Mouse (Mus musculus) kidney, postnatal 0 days (tissue): ENCODE data around the gene Mrap2. TPM values are rescaled to one million over a fixed set of nuclear protein-coding genes. Genes with fewer than 3 reads are reported as not detected.
A peak's percentile ranks its signal among the peaks of the same experiment; 100 is the strongest.

Source experiments
- ATAC-seq: fragments of 200-750 bp; cut with Nextera tagmentation; replicated peaks from 2 replicates; pipeline ENCODE4 v1.8.0; 2017; ENCODE audit warnings: low read depth, moderate number of reproducible peaks, moderate TSS enrichment, moderate library complexity; ENCODE audit not compliant: low FRiP score
- DNase-seq: peaks from one replicate; pipeline ENCODE4 v3.0.0-alpha.2; 2016; ENCODE audit warnings: low spot score
- H3K27ac ChIP-seq: fragments of 300-500 bp; sonication (generic); 2 replicates; pipeline ENCODE4 v1.5.1; 2014; ENCODE audit warnings: mild to moderate bottlenecking
- H3K27me3 ChIP-seq: fragments of 300-500 bp; sonication (generic); 2 replicates; pipeline ENCODE4 v1.6.1; 2014; ENCODE audit warnings: low read length, mixed read lengths; ENCODE audit not compliant: insufficient read depth
- H3K36me3 ChIP-seq: fragments of 300-500 bp; sonication (generic); 2 replicates; pipeline ENCODE4 v1.6.1; 2014; ENCODE audit warnings: low read length, mixed read lengths; ENCODE audit not compliant: insufficient read depth
- H3K4me1 ChIP-seq: fragments of 300-500 bp; sonication (generic); replicated peaks from 2 replicates; pipeline ENCODE4 v1.6.1; 2014; ENCODE audit warnings: antibody characterized with exemption, low read length, mixed read lengths; ENCODE audit not compliant: insufficient read depth
- H3K4me2 ChIP-seq: fragments of 300-500 bp; sonication (generic); 2 replicates; pipeline ENCODE4 v1.6.1; 2014; ENCODE audit warnings: mild to moderate bottlenecking, low read length, moderate library complexity, mixed read lengths
- H3K4me3 ChIP-seq: fragments of 300-500 bp; sonication (generic); replicated peaks from 2 replicates; pipeline ENCODE4 v1.5.1; 2014; ENCODE audit warnings: low read depth, low read length
- H3K9ac ChIP-seq: fragments of 300-500 bp; sonication (generic); 2 replicates; pipeline ENCODE4 v1.6.1; 2014; ENCODE audit warnings: low read depth, low read length
- H3K9me3 ChIP-seq: fragments of 300-500 bp; sonication (generic); replicated peaks from 2 replicates; pipeline ENCODE4 v1.6.1; 2016; ENCODE audit warnings: low read length, inconsistent platforms, mixed read lengths
- CTCF ChIP-seq: IDR thresholded peaks from 2 replicates; pipeline ENCODE4 v1.5.1; 2016; ENCODE audit warnings: antibody characterized with exemption, low read depth, mild to moderate bottlenecking, moderate library complexity
- WGBS: fragments of 180-500 bp; shearing (Covaris S2); extraction: QIAGEN DNeasy Blood & Tissue Kit; methylation state at CpG from one replicate; pipeline ENCODE4 v1.1.7; 2014; 5-methylcytosine and 5-hydroxymethylcytosine counted together
- polyA plus RNA-seq: library from polyadenylated mRNA; unstranded; fragments of >200 nt; fragmentation: Nextera tagmentation; extraction: Ambion mirVana; gene quantifications from 2 replicates; pipeline ENCODE4 v1.2.1, GENCODE M21; 2015

Gene Mrap2
- polyA plus RNA-seq, 1 experiment from 2014 or later: 0.05 TPM

- H3K4me2 ChIP-seq: no peak overlapping the region
- DNase-seq (peak; percentile 12), ATAC-seq (no peak)
- H3K27ac ChIP-seq: no peak overlapping the region
- H3K36me3 ChIP-seq: no peaks in the 10 kb centered on the region
- no peaks in the 10 kb centered on the region for H3K9me3 ChIP-seq
- no peak overlapping the region for H3K4me3 ChIP-seq
- H3K9ac ChIP-seq: no peak overlapping the region
- H3K27me3 ChIP-seq: no peaks in the 10 kb centered on the region
- TF ChIP-seq CTCF: no peak
- no peaks in the 10 kb centered on the region for H3K4me1 ChIP-seq
- 61% methylated on average over 14 of the region's 14 CpGs for WGBS
Measured at GRCm38 (mm10) chr9:87135765-87136558, 8.1 kb upstream of the Mrap2 start.

GRCm38 (mm10) chr9:87143076-87143475 is 1.0 kb upstream of the Mrap2 start:
- Histone ChIP-seq H3K4me3 (no peak overlapping the region), H3K4me2 (no peak overlapping the region), H3K9ac (no peak overlapping the region), H3K4me1 (peaks cover 9% of the 10 kb centered on the region; the same call in 1 of the 2 replicates), H3K27ac (no peak overlapping the region), H3K36me3 (no peaks in the 10 kb centered on the region), H3K27me3 (peaks cover 18% of the 10 kb centered on the region), H3K9me3 (no peaks in the 10 kb centered on the region)
- ATAC-seq (no peak), DNase-seq (no peak)
- no peak for TF ChIP-seq CTCF
- 72% methylated on average over 3 of the region's 3 CpGs for WGBS

- WGBS: under 1% methylated on average over 19 of the region's 19 CpGs
- ATAC-seq: no peak
- no peak overlapping the region for H3K9ac ChIP-seq
- H3K27me3 ChIP-seq: peaks cover 18% of the 10 kb centered on the region
- peak overlapping the region; percentile 32 for H3K4me3 ChIP-seq
- no peak for DNase-seq
- peak overlapping the region; percentile 63 for H3K4me2 ChIP-seq
- no peaks in the 10 kb centered on the region for H3K36me3 ChIP-seq
- H3K27ac ChIP-seq: no peak overlapping the region
- peaks cover 9% of the 10 kb centered on the region; the same call in 1 of the 2 replicates for H3K4me1 ChIP-seq
- H3K9me3 ChIP-seq: no peaks in the 10 kb centered on the region
- TF ChIP-seq CTCF: no peak
Measured at GRCm38 (mm10) chr9:87144532-87144931, 426 bp downstream of the Mrap2 start.

GRCm38 (mm10) chr9:87145180-87145579 is 1.1 kb downstream of the Mrap2 start:
- H3K4me1 ChIP-seq: peaks cover 9% of the 10 kb centered on the region; the same call in 1 of the 2 replicates
- peaks cover 18% of the 10 kb centered on the region for H3K27me3 ChIP-seq
- no peak overlapping the region for H3K9ac ChIP-seq
- no peaks in the 10 kb centered on the region for H3K9me3 ChIP-seq
- DNase-seq: no peak
- TF ChIP-seq CTCF: no peak
- ATAC-seq: no peak
- peak overlapping the region; percentile 63 for H3K4me2 ChIP-seq
- peak overlapping the region; percentile 32; the same call in 1 of the 2 replicates for H3K4me3 ChIP-seq
- no peaks in the 10 kb centered on the region for H3K36me3 ChIP-seq
- 3% methylated on average over 15 of the region's 15 CpGs for WGBS
- no peak overlapping the region for H3K27ac ChIP-seq

- Histone ChIP-seq H3K4me1 (peaks cover 9% of the 10 kb centered on the region; the same call in 1 of the 2 replicates), H3K9ac (no peak overlapping the region), H3K4me3 (no peak overlapping the region), H3K4me2 (no peak overlapping the region), H3K36me3 (no peaks in the 10 kb centered on the region), H3K9me3 (no peaks in the 10 kb centered on the region), H3K27me3 (peaks cover 18% of the 10 kb centered on the region), H3K27ac (no peak overlapping the region)
- no peak for ATAC-seq
- 38% methylated on average over 11 of the region's 11 CpGs for WGBS
- TF ChIP-seq CTCF: no peak
- no peak for DNase-seq
Measured at GRCm38 (mm10) chr9:87145671-87146070, 1.6 kb downstream of the Mrap2 start.

- Histone ChIP-seq H3K9ac (no peak overlapping the region), H3K9me3 (no peaks in the 10 kb centered on the region), H3K27me3 (peaks cover 18% of the 10 kb centered on the region), H3K36me3 (no peaks in the 10 kb centered on the region), H3K4me3 (no peak overlapping the region), H3K27ac (no peak overlapping the region), H3K4me2 (no peak overlapping the region), H3K4me1 (peaks cover 9% of the 10 kb centered on the region; the same call in 1 of the 2 replicates)
- DNase-seq (no peak), ATAC-seq (no peak)
- TF ChIP-seq CTCF: no peak
- WGBS: 90% methylated on average over 4 of the region's 4 CpGs
Measured at GRCm38 (mm10) chr9:87146400-87146799, 2.3 kb downstream of the Mrap2 start.
